Mouse (Mus musculus): Measurements from ENCODE around the gene Brd1. TPM values are rescaled to one million over a fixed set of nuclear protein-coding genes. Genes with fewer than 3 reads are reported as not detected.

Gene Brd1
- polyA plus RNA-seq, 1 experiment from 2014 or later = 19.1 TPM

DNA sequence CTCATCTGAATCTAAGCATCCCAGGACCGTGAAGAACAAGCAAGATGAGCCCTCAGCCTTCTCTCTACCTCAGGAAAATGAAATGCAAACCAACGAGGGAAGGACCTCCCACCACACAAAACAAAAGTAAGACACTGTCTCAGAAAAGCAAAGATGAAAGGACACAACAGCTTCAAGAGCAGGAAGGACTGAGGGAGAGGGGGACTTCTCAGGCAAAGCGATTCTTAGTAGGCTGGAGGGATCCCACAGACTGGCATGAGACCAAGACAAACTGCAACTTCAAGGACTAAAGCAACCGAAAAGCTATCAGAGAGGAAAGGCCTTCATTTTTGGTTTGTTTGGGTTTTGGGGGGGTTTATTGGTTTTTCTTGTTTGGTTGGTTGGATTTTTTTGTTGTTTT is 2.1 kb upstream of the Brd1 start:
- H3K27ac ChIP-seq (ENCODE audit: low read length) = no peak overlapping the region
- H3K9me3 ChIP-seq (ENCODE audit: low read length) = no peaks in the 10 kb centered on the region
- ATAC-seq (ENCODE audit: low FRiP score, low TSS enrichment) = no peak
- no peak overlapping the region for H3K9ac ChIP-seq (replicated peaks; ENCODE audit: low read length)
- 66% methylated on average over 4 of the region's 4 CpGs for WGBS
- no peaks in the 10 kb centered on the region for H3K36me3 ChIP-seq (ENCODE audit: insufficient read depth, low read length)
- H3K27me3 ChIP-seq (ENCODE audit: insufficient read depth, low read length) = no peaks in the 10 kb centered on the region
- H3K4me1 ChIP-seq (ENCODE audit: insufficient read depth, low read length) = peaks cover 28% of the 10 kb centered on the region
- H3K4me2 ChIP-seq (replicated peaks; ENCODE audit: low read depth, low read length) = no peak overlapping the region
- no peak overlapping the region for H3K4me3 ChIP-seq (ENCODE audit: low read length)

DNA sequence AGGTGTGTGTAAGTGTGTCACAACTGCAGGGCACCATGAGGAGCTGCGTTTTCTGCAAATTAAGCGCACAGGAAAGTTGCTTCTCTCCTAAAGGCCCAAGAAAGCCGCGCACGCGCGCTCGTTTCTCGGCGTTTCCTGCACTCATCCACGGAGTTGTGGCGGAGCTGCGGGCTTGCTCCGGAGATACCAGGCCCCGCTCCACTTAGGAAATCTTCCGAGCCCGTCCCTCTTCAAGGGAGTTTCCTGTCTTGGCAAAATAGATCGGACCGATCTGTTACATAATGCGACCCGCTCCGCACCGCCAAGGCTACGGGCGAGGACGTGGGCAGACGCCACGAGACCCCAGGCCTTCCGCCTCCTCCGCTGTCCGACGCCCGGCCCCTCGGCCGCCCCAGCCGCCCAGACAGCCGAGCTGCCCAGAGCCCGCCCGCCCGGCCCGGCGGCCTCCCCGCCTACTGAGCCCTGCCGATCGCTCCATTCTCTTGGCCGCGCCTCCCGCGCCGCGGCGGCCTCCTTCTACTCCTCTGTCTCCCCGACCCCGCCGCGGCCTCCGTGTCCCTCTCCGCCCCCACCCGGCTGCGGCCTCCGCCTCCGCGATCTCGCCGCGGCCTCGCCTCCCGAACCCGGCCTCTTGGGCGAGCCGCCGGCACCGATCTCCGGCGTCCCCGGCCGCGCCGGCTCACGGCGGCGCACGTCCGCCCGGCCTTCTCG is 837 bp downstream of the Brd1 start:
- peak overlapping the region; percentile 67 for H3K4me3 ChIP-seq (ENCODE audit: low read length)

DNA sequence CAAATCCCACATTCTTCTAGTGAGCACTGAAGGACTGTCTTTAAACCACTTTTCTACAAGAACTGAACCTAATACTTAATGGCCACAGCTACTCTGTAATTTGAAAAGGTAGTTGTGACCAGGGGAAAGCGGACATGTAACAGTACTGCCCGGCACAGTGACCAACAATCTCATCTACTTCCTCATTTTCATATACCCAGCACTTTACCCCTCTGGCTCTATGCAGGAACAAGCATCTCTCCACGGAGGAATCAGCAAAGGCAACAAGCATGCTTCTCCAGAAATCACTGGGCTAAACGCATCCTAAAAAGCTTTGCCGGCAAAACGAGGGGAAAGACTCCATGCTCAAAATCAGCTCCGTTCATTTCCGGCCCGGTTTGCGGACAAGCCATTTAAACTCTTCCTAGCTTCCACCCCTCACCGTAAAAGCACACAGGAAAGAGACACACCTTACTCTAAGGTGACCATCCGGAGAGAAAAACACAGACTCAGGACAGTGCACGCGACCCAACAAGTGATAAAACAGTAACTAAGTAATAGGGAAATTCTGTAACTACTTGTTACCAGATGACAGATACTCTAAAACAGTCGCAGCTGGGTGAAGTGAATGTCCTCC is 1.5 kb downstream of the Brd1 start:
- no peak for ATAC-seq (ENCODE audit: low FRiP score, low TSS enrichment)
- H3K4me1 ChIP-seq (ENCODE audit: insufficient read depth, low read length) = peaks cover 17% of the 10 kb centered on the region
- 12% methylated on average over 15 of the region's 15 CpGs for WGBS
- no peaks in the 10 kb centered on the region for H3K9me3 ChIP-seq (ENCODE audit: low read length)
- H3K27ac ChIP-seq (ENCODE audit: low read length) = peak overlapping the region; percentile 84; the same call in 1 of the 2 replicates
- peak overlapping the region; percentile 67 for H3K4me3 ChIP-seq (ENCODE audit: low read length)
- H3K4me2 ChIP-seq (replicated peaks; ENCODE audit: low read depth, low read length) = peak overlapping the region; percentile 65
- peak overlapping the region; percentile 98 for H3K9ac ChIP-seq (replicated peaks; ENCODE audit: low read length)
- no peaks in the 10 kb centered on the region for H3K27me3 ChIP-seq (ENCODE audit: insufficient read depth, low read length)
- peaks cover 24% of the 10 kb centered on the region for H3K36me3 ChIP-seq (ENCODE audit: insufficient read depth, low read length)

More for the DNA sequence above, 837 bp downstream of the Brd1 start:
- Histone ChIP-seq H3K27me3 (ENCODE audit: insufficient read depth, low read length) (no peaks in the 10 kb centered on the region), H3K36me3 (ENCODE audit: insufficient read depth, low read length) (peaks cover 21% of the 10 kb centered on the region), H3K27ac (ENCODE audit: low read length) (peak overlapping the region; percentile 84), H3K4me1 (ENCODE audit: insufficient read depth, low read length) (peaks cover 17% of the 10 kb centered on the region), H3K4me2 (replicated peaks; ENCODE audit: low read depth, low read length) (peak overlapping the region; percentile 65), H3K9ac (replicated peaks; ENCODE audit: low read length) (peak overlapping the region; percentile 98), H3K9me3 (ENCODE audit: low read length) (no peaks in the 10 kb centered on the region)
- WGBS = under 1% methylated on average over 51 of the region's 86 CpGs
- ATAC-seq (ENCODE audit: low FRiP score, low TSS enrichment) = peak; percentile 72

DNA sequence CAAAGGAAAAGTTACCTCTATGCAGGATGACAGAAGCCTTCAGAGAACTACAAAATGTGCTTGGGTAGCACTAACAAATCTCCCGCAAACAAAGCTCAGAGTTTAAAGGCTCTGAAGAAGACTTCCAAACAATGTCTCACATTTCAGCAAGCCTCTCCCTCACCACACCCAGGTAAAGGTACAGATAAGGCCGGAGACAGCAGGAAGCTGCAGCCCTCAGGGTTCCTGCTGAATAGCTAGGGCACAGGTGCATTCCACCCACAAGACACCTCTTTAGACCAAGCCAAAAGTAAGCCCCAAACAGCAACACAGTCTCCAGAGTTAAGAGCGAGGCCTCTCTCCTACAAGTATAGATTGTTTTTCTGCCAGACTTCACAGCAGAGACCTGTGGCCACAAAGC is 3.3 kb downstream of the Brd1 start:
- no peak overlapping the region for H3K27ac ChIP-seq (ENCODE audit: low read length)
- ATAC-seq (ENCODE audit: low FRiP score, low TSS enrichment) = no peak
- WGBS = 72% methylated on average over 3 of the region's 3 CpGs

DNA sequence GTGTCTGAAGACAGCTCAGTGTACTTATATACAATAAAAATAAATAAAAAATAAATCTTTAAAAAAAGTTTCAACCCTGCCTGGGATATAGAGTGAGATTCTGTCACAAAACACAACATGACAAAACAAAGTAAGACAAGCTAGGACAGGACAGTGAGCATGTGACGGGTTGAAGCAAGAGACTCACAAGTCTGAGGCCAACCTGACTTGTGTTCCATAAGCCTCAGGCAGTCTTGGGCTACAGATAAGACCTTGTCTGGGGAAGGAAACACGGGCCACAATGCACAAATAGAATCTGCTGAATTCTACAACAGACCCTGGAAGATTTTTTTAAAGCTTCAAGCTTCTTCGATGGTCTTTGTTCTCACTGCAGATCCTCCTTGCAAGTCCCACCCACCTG is 6.8 kb downstream of the Brd1 start:
- Histone ChIP-seq H3K36me3 (ENCODE audit: insufficient read depth, low read length) (peaks cover 65% of the 10 kb centered on the region), H3K9ac (replicated peaks; ENCODE audit: low read length) (no peak overlapping the region), H3K27me3 (ENCODE audit: insufficient read depth, low read length) (no peaks in the 10 kb centered on the region), H3K4me1 (ENCODE audit: insufficient read depth, low read length) (peaks cover 7% of the 10 kb centered on the region), H3K9me3 (ENCODE audit: low read length) (no peaks in the 10 kb centered on the region), H3K27ac (ENCODE audit: low read length) (no peak overlapping the region), H3K4me3 (ENCODE audit: low read length) (no peak overlapping the region), H3K4me2 (replicated peaks; ENCODE audit: low read depth, low read length) (no peak overlapping the region)
- 87% methylated on average over 3 of the region's 3 CpGs for WGBS
- no peak for ATAC-seq (ENCODE audit: low FRiP score, low TSS enrichment)

More for the DNA sequence above, 3.3 kb downstream of the Brd1 start:
- peaks cover 36% of the 10 kb centered on the region for H3K36me3 ChIP-seq (ENCODE audit: insufficient read depth, low read length)
- H3K4me1 ChIP-seq (ENCODE audit: insufficient read depth, low read length) = peaks cover 17% of the 10 kb centered on the region
- H3K9me3 ChIP-seq (ENCODE audit: low read length) = no peaks in the 10 kb centered on the region
- H3K9ac ChIP-seq (replicated peaks; ENCODE audit: low read length) = no peak overlapping the region
- no peak overlapping the region for H3K4me2 ChIP-seq (replicated peaks; ENCODE audit: low read depth, low read length)
- H3K27me3 ChIP-seq (ENCODE audit: insufficient read depth, low read length) = no peaks in the 10 kb centered on the region
- no peak overlapping the region for H3K4me3 ChIP-seq (ENCODE audit: low read length)

DNA sequence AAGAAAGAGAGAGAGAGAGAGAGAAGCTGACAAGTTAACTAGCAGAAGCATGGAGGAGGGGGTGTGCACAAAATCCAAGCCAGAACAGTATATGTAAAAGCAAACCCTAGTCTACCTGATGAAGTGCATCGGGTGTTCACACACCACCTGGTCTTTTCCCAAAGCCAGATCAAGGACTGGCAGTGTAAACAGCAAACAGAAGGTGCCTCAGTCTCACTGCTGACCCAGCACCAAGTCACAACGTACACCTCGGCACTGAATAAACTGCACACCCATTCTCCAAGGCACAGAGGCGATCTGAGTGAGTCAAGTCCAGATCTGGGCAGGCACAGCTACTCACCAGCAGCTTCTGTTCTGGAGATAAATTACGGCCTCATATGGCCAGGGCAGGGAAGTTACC is 9.0 kb downstream of the Brd1 start:
- no peaks in the 10 kb centered on the region for H3K27me3 ChIP-seq (ENCODE audit: insufficient read depth, low read length)
- no peaks in the 10 kb centered on the region for H3K4me1 ChIP-seq (ENCODE audit: insufficient read depth, low read length)
- H3K4me2 ChIP-seq (replicated peaks; ENCODE audit: low read depth, low read length) = no peak overlapping the region
- no peak for ATAC-seq (ENCODE audit: low FRiP score, low TSS enrichment)
- WGBS = 82% methylated on average over 5 of the region's 5 CpGs
- H3K9ac ChIP-seq (replicated peaks; ENCODE audit: low read length) = no peak overlapping the region
- H3K36me3 ChIP-seq (ENCODE audit: insufficient read depth, low read length) = peaks cover 66% of the 10 kb centered on the region
- no peaks in the 10 kb centered on the region for H3K9me3 ChIP-seq (ENCODE audit: low read length)
- no peak overlapping the region for H3K4me3 ChIP-seq (ENCODE audit: low read length)
- no peak overlapping the region for H3K27ac ChIP-seq (ENCODE audit: low read length)

DNA sequence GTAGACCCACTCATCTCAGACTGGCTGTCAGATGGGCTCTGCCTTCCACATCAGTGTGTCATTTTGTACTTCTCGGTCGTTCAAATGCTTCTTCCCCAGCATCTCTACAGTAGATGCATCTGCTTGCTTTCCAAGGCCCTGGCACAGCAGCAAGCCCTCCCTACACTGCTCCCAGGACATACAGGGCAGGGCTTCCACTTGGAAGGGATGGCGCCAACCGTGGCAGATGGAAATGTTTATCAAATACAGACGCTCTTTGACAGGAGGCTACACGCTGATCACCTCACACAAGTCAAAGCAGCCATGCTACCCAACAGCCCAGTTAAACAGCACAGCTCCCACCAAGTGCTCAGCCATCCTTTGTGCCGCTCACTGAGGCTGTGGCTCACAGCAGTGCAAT is 9.7 kb downstream of the Brd1 start:
- Histone ChIP-seq H3K4me3 (ENCODE audit: low read length) (no peak overlapping the region), H3K9me3 (ENCODE audit: low read length) (no peaks in the 10 kb centered on the region), H3K27ac (ENCODE audit: low read length) (no peak overlapping the region), H3K36me3 (ENCODE audit: insufficient read depth, low read length) (peaks cover 64% of the 10 kb centered on the region), H3K27me3 (ENCODE audit: insufficient read depth, low read length) (no peaks in the 10 kb centered on the region), H3K9ac (replicated peaks; ENCODE audit: low read length) (no peak overlapping the region), H3K4me2 (replicated peaks; ENCODE audit: low read depth, low read length) (no peak overlapping the region), H3K4me1 (ENCODE audit: insufficient read depth, low read length) (no peaks in the 10 kb centered on the region)
- WGBS = 90% methylated on average over 7 of the region's 7 CpGs
- no peak for ATAC-seq (ENCODE audit: low FRiP score, low TSS enrichment)

DNA sequence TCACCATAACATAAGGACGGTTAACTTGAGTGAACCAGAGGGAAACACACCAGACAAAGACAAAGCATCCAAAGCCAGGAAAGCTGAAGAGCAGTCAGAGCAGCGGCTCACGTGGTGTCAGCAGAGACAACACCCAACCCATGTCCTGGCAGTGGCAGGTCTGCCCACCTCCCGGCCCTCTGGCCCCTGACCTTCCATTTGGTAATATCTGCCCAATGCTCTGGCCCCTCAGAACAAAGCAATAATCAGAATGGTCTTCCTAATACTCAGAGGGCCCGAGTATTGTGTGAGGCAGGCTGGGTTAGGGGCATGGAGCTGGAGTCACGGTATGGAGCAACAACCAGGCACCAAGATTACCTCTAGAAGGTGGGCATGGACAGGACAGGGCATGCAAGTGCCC is 10.8 kb downstream of the Brd1 start:
- WGBS = 78% methylated on average over 6 of the region's 6 CpGs
- ATAC-seq (ENCODE audit: low FRiP score, low TSS enrichment) = no peak

DNA sequence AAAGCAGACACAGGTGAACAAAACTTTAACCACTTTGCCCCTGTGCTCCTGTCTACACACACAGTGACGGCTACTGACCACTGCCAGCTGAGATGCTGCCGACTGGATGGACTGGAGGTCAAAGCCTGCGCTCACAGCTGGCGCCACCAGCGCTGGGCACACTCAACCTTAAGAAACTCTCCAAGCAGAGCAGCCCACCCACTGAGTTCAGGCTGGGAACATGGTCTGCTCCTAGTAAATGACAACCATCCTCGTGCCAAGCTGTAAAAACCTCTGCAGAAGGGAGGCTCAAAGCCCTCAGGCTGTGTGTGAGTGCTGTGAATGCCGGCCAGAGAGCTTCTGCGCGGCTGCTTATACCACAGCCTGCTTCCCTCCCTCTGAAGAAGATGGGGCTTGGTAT is 16.8 kb downstream of the Brd1 start:
- Histone ChIP-seq H3K9me3 (ENCODE audit: low read length) (no peaks in the 10 kb centered on the region), H3K36me3 (ENCODE audit: insufficient read depth, low read length) (peaks cover 57% of the 10 kb centered on the region), H3K27me3 (ENCODE audit: insufficient read depth, low read length) (no peaks in the 10 kb centered on the region), H3K27ac (ENCODE audit: low read length) (no peak overlapping the region), H3K4me3 (ENCODE audit: low read length) (no peak overlapping the region), H3K9ac (replicated peaks; ENCODE audit: low read length) (no peak overlapping the region), H3K4me1 (ENCODE audit: insufficient read depth, low read length) (no peaks in the 10 kb centered on the region), H3K4me2 (replicated peaks; ENCODE audit: low read depth, low read length) (no peak overlapping the region)
- 64% methylated on average over 9 of the region's 9 CpGs for WGBS
- no peak for ATAC-seq (ENCODE audit: low FRiP score, low TSS enrichment)

More for the DNA sequence above, 10.8 kb downstream of the Brd1 start:
- H3K36me3 ChIP-seq (ENCODE audit: insufficient read depth, low read length) = peaks cover 59% of the 10 kb centered on the region
- no peaks in the 10 kb centered on the region for H3K4me1 ChIP-seq (ENCODE audit: insufficient read depth, low read length)
- H3K4me2 ChIP-seq (replicated peaks; ENCODE audit: low read depth, low read length) = no peak overlapping the region
- no peaks in the 10 kb centered on the region for H3K9me3 ChIP-seq (ENCODE audit: low read length)
- H3K4me3 ChIP-seq (ENCODE audit: low read length) = no peak overlapping the region
- no peak overlapping the region for H3K9ac ChIP-seq (replicated peaks; ENCODE audit: low read length)
- no peak overlapping the region for H3K27ac ChIP-seq (ENCODE audit: low read length)
- no peaks in the 10 kb centered on the region for H3K27me3 ChIP-seq (ENCODE audit: insufficient read depth, low read length)

DNA sequence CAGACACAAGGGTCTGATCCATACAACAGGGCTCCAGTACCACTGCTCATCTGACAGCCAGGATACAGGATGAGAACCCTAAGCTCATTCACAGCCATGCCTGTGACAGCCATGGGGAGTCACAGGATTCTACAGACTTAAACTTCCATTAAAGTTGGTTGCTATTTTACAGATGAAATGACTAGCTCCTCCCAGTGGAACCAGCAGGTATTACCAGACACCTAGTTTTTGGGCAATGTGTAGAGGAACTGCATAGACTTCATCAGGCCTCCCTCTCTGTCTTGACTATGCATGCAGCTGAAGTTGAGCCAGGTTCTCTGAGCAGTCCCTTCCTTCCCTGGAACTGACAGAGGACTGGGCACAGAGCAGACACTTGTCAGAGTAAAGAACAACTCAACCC is 17.7 kb downstream of the Brd1 start:
- H3K4me3 ChIP-seq (ENCODE audit: low read length) = no peak overlapping the region
- H3K9me3 ChIP-seq (ENCODE audit: low read length) = no peaks in the 10 kb centered on the region

More for the DNA sequence above, 17.7 kb downstream of the Brd1 start:
- Histone ChIP-seq H3K4me2 (replicated peaks; ENCODE audit: low read depth, low read length) (no peak overlapping the region), H3K27ac (ENCODE audit: low read length) (no peak overlapping the region), H3K9ac (replicated peaks; ENCODE audit: low read length) (no peak overlapping the region), H3K36me3 (ENCODE audit: insufficient read depth, low read length) (peaks cover 66% of the 10 kb centered on the region), H3K27me3 (ENCODE audit: insufficient read depth, low read length) (no peaks in the 10 kb centered on the region), H3K4me1 (ENCODE audit: insufficient read depth, low read length) (no peaks in the 10 kb centered on the region)
- no peak for ATAC-seq (ENCODE audit: low FRiP score, low TSS enrichment)

Data from kidney, embryonic 16.5 days (tissue).